Mouse (Mus musculus) liver, embryonic 13.5 days (tissue): ENCODE results near the gene S100pbp. TPM values are rescaled to one million over a fixed set of nuclear protein-coding genes. Genes with fewer than 3 reads are reported as not detected.
"Not testable (repeated sequence)": the region's sequence is repeated elsewhere in the genome, so short reads cannot be mapped to it uniquely, and the experiment has no call there.

Experiments used
- ATAC-seq: fragments of 200-750 bp; cut with Nextera tagmentation; 2 replicates; pipeline ENCODE4 v1.8.0; 2017; ENCODE audit warnings: low read depth, mild to moderate bottlenecking, moderate number of reproducible peaks, moderate library complexity
- DNase-seq: peaks from one replicate; pipeline ENCODE4 v3.0.0; 2022
- H3K27ac ChIP-seq: fragments of 300-500 bp; sonication (generic); 2 replicates; pipeline ENCODE4 v1.5.1; 2015; ENCODE audit warnings: moderate library complexity, mild to moderate bottlenecking, inconsistent platforms
- H3K27me3 ChIP-seq: fragments of 300-500 bp; sonication (generic); 2 replicates; pipeline ENCODE4 v1.6.1; 2015; ENCODE audit warnings: mild to moderate bottlenecking, inconsistent platforms
- H3K36me3 ChIP-seq: fragments of 300-500 bp; sonication (generic); 2 replicates; pipeline ENCODE4 v1.6.1; 2015; ENCODE audit warnings: mild to moderate bottlenecking, inconsistent platforms
- H3K4me1 ChIP-seq: fragments of 300-500 bp; sonication (generic); replicated peaks from 2 replicates; pipeline ENCODE4 v1.6.1; 2015; ENCODE audit warnings: inconsistent platforms
- H3K4me2 ChIP-seq: fragments of 300-500 bp; sonication (generic); 2 replicates; pipeline ENCODE4 v1.6.1; 2015; ENCODE audit warnings: inconsistent platforms, mild to moderate bottlenecking, moderate library complexity
- H3K4me3 ChIP-seq: fragments of 300-500 bp; sonication (generic); replicated peaks from 2 replicates; pipeline ENCODE4 v1.5.1; 2015; ENCODE audit warnings: mild to moderate bottlenecking, inconsistent platforms
- H3K9ac ChIP-seq: fragments of 300-500 bp; sonication (generic); 2 replicates; pipeline ENCODE4 v1.6.1; 2015; ENCODE audit warnings: mild to moderate bottlenecking, inconsistent platforms
- H3K9me3 ChIP-seq: fragments of 300-500 bp; sonication (generic); replicated peaks from 2 replicates; pipeline ENCODE4 v1.6.1; 2016; ENCODE audit warnings: inconsistent platforms
- WGBS: fragments of 180-500 bp; shearing (Covaris S2); methylation state at CpG from one replicate; pipeline ENCODE4 v1.1.7; 2015; ENCODE audit not compliant: insufficient replicate concordance; 5-methylcytosine and 5-hydroxymethylcytosine counted together
- polyA plus RNA-seq: library from polyadenylated mRNA; unstranded; fragments of >200 nt; fragmentation: Nextera tagmentation; extraction: Ambion mirVana; gene quantifications from 2 replicates; pipeline ENCODE4 v1.2.1, GENCODE M21; 2015

S100pbp gene
- polyA plus RNA-seq, 1 experiment from 2014 or later, result 5.8 TPM

GRCm38 (mm10) chr4:129219198-129219597 lies 29.7 kb upstream of the S100pbp start:
- no peak overlapping the region for H3K27ac ChIP-seq
- H3K4me1 ChIP-seq, result peaks cover 19% of the 10 kb centered on the region
- WGBS, result 87% methylated on average over 10 of the region's 10 CpGs
- DNase-seq (no peak), ATAC-seq (no peak)
- no peak overlapping the region for H3K4me2 ChIP-seq
- H3K9me3 ChIP-seq, result no peaks in the 10 kb centered on the region
- peaks cover 33% of the 10 kb centered on the region for H3K27me3 ChIP-seq
- H3K36me3 ChIP-seq, result peaks cover 63% of the 10 kb centered on the region
- no peak overlapping the region for H3K9ac ChIP-seq
- no peak overlapping the region for H3K4me3 ChIP-seq

- Histone ChIP-seq H3K36me3 (peaks cover 69% of the 10 kb centered on the region), H3K27ac (no peak overlapping the region), H3K9ac (no peak overlapping the region), H3K27me3 (peaks cover 28% of the 10 kb centered on the region), H3K4me2 (no peak overlapping the region), H3K4me1 (peaks cover 17% of the 10 kb centered on the region), H3K9me3 (no peaks in the 10 kb centered on the region), H3K4me3 (no peak overlapping the region)
- DNase-seq (no peak), ATAC-seq (no peak)
- 84% methylated on average over 7 of the region's 7 CpGs for WGBS
These were observed 29.1 kb upstream of the S100pbp start for GRCm38 (mm10) chr4:129218569-129219175.

DNA sequence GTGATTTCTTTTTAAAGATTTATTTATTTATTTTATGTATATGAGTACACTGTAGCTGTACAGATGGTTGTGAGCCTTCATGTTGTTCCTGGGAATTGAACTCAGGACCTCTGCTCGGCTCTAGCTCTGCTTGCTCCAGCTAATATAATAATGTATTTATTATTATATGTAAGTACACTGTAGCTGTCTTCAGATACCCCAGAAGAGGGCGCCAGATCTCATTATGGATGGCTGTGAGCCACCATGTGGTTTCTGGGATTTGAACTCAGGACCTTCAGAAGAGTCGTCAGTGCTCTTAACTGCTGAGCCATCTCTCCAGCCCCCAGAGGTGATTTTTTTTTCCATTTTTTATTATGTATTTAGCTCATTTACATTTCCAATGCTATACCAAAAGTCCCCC lies 23.0 kb upstream of the S100pbp start:
- H3K4me2 ChIP-seq, H3K4me1 ChIP-seq, H3K27me3 ChIP-seq, H3K9me3 ChIP-seq, H3K4me3 ChIP-seq, ATAC-seq, DNase-seq, H3K27ac ChIP-seq, H3K9ac ChIP-seq: not testable (repeated sequence)
- WGBS, result 57% methylated on average over 3 of the region's 3 CpGs
- H3K36me3 ChIP-seq, result peaks cover 97% of the 10 kb centered on the region

GRCm38 (mm10) chr4:129211461-129211860 lies 21.9 kb upstream of the S100pbp start:
- no peak for DNase-seq

DNA sequence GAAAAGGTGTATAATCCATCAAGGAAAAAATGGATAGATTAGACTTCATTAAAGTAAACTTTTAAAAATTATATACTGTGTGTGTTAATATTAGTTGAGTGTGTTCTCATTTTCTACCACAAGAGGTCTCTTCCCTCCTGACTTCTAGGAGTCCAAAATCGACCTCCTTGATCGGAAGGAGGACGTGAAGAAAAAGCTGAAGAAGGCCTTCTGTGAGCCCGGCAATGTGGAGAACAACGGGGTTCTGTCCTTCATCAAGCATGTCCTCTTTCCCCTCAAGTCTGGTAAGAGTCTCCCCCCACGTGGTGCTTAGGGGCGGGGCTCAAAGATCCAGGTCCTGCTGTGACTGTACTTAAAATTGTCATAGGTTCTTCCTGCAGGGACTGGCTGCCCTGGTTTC lies 20.0 kb upstream of the S100pbp start:
- WGBS, result 60% methylated on average over 7 of the region's 7 CpGs

More at GRCm38 (mm10) chr4:129211461-129211860, 21.9 kb upstream of the S100pbp start:
- WGBS, result 90% methylated on average over 4 of the region's 4 CpGs
- no peak overlapping the region for H3K9ac ChIP-seq
- no peak overlapping the region for H3K27ac ChIP-seq
- no peak overlapping the region for H3K4me3 ChIP-seq
- H3K36me3 ChIP-seq, result peaks cover 97% of the 10 kb centered on the region
- H3K9me3 ChIP-seq, result no peaks in the 10 kb centered on the region
- no peaks in the 10 kb centered on the region for H3K4me1 ChIP-seq
- no peak overlapping the region for H3K4me2 ChIP-seq
- ATAC-seq, result no peak
- no peaks in the 10 kb centered on the region for H3K27me3 ChIP-seq

GRCm38 (mm10) chr4:129206792-129207191 lies 17.3 kb upstream of the S100pbp start:
- Histone ChIP-seq H3K27ac (no peak overlapping the region), H3K4me2 (no peak overlapping the region), H3K36me3 (peaks cover 97% of the 10 kb centered on the region), H3K27me3 (no peaks in the 10 kb centered on the region), H3K4me3 (no peak overlapping the region), H3K9me3 (no peaks in the 10 kb centered on the region), H3K4me1 (no peaks in the 10 kb centered on the region), H3K9ac (no peak overlapping the region)
- no peak for DNase-seq
- ATAC-seq, result 0 out of 2 replicates have a peak, but pooled peaks have one; percentile 18
- 74% methylated on average over 8 of the region's 8 CpGs for WGBS

More for the DNA sequence above, 20.0 kb upstream of the S100pbp start:
- DNase-seq (no peak), ATAC-seq (no peak)
- Histone ChIP-seq H3K9ac (no peak overlapping the region), H3K9me3 (no peaks in the 10 kb centered on the region), H3K4me2 (no peak overlapping the region), H3K36me3 (peaks cover 96% of the 10 kb centered on the region), H3K4me3 (no peak overlapping the region), H3K4me1 (no peaks in the 10 kb centered on the region), H3K27me3 (no peaks in the 10 kb centered on the region), H3K27ac (no peak overlapping the region)

GRCm38 (mm10) chr4:129204655-129205054 lies 15.1 kb upstream of the S100pbp start:
- Histone ChIP-seq H3K27me3 (no peaks in the 10 kb centered on the region), H3K36me3 (peaks cover 97% of the 10 kb centered on the region), H3K4me2 (no peak overlapping the region), H3K27ac (no peak overlapping the region), H3K9me3 (no peaks in the 10 kb centered on the region), H3K4me1 (no peaks in the 10 kb centered on the region), H3K9ac (no peak overlapping the region), H3K4me3 (no peak overlapping the region)
- ATAC-seq (no peak), DNase-seq (no peak)
- 84% methylated on average over 10 of the region's 10 CpGs for WGBS

GRCm38 (mm10) chr4:129197514-129197913 lies 8.0 kb upstream of the S100pbp start:
- H3K4me3 ChIP-seq, result no peak overlapping the region
- H3K27me3 ChIP-seq, result no peaks in the 10 kb centered on the region
- H3K36me3 ChIP-seq, result peaks cover 87% of the 10 kb centered on the region
- DNase-seq, result no peak
- no peak overlapping the region for H3K4me2 ChIP-seq
- no peaks in the 10 kb centered on the region for H3K9me3 ChIP-seq
- ATAC-seq, result no peak
- no peak overlapping the region for H3K27ac ChIP-seq
- H3K4me1 ChIP-seq, result peaks cover 15% of the 10 kb centered on the region
- WGBS, result 91% methylated on average over 6 of the region's 6 CpGs
- H3K9ac ChIP-seq, result no peak overlapping the region

DNA sequence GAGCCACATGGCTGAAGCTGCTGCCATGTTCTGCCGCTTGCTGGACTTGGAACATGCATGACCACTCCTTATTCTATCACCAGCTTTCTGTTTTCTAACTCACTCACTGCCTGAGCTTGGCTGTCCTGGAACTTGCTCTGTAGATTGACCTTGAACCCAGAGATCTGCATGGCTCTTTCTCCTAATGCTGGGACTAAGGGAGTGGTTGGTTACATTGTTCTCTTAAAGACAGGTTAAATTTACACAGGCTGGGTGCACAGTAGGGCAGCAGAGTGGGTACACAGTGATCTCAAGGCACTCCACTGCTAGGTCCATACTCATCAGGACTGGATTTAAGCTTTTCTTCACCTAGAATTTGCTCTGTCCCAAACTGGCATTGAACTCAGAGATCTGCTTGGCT lies 4.8 kb upstream of the S100pbp start:
- DNase-seq (no peak), ATAC-seq (no peak)
- Histone ChIP-seq H3K4me3 (no peak overlapping the region), H3K27ac (no peak overlapping the region), H3K4me1 (peaks cover 36% of the 10 kb centered on the region), H3K9ac (no peak overlapping the region), H3K9me3 (no peaks in the 10 kb centered on the region), H3K36me3 (peaks cover 68% of the 10 kb centered on the region), H3K27me3 (no peaks in the 10 kb centered on the region), H3K4me2 (no peak overlapping the region)
- WGBS, result 92% methylated on average over 1 of the region's 1 CpGs

DNA sequence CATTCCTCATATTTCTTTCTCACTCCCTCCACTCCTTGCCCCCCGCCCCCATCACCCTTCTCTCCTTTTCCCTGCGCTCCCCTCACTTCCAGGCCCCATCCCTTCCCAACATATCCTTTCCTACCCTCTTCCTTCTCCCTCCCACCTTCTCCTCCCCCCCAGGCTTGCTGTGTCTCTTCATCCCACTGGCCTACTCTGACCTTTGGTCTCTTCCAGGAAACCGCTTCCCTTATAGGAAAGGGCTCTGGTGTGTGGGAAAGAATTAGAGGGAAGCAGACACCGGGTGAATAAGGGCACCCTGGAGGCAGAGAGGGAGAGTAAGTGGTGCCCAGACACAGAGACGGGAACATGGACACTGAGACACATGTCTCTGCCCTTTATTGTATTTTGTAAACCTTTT lies 2.2 kb upstream of the S100pbp start:
- Histone ChIP-seq H3K36me3 (peaks cover 47% of the 10 kb centered on the region), H3K9ac (peak overlapping the region; percentile 86), H3K4me2 (peak overlapping the region; percentile 91), H3K4me1 (peaks cover 46% of the 10 kb centered on the region), H3K27me3 (no peaks in the 10 kb centered on the region), H3K27ac (peak overlapping the region; percentile 87), H3K9me3 (no peaks in the 10 kb centered on the region), H3K4me3 (peak overlapping the region; percentile 74)
- DNase-seq (no peak), ATAC-seq (no peak)
- 66% methylated on average over 5 of the region's 5 CpGs for WGBS

- H3K4me2 ChIP-seq, result peak overlapping the region; percentile 91
- H3K4me1 ChIP-seq, result peaks cover 46% of the 10 kb centered on the region
- ATAC-seq (no peak), DNase-seq (no peak)
- H3K27ac ChIP-seq, result peak overlapping the region; percentile 87
- no peaks in the 10 kb centered on the region for H3K9me3 ChIP-seq
- H3K36me3 ChIP-seq, result peaks cover 37% of the 10 kb centered on the region
- peak overlapping the region; percentile 74 for H3K4me3 ChIP-seq
- peak overlapping the region; percentile 86 for H3K9ac ChIP-seq
- 2% methylated on average over 12 of the region's 12 CpGs for WGBS
- no peaks in the 10 kb centered on the region for H3K27me3 ChIP-seq
These were observed 1.0 kb upstream of the S100pbp start for GRCm38 (mm10) chr4:129190538-129190937.
